Mouse (Mus musculus) heart, postnatal 0 days (tissue): ENCODE measurements around the gene Ntn5.

ENCODE experiments used
- CTCF ChIP-seq: IDR thresholded peaks from 2 replicates; pipeline ENCODE4 v1.5.1; 2016; ENCODE audit warnings: antibody characterized with exemption, control low read depth, low read depth
- EP300 ChIP-seq: IDR thresholded peaks from 2 replicates; pipeline ENCODE4 v1.6.1; 2016; ENCODE audit warnings: antibody characterized with exemption, low read depth

GRCm38 (mm10) chr7:45640191-45640957 is 43.4 kb upstream of the Ntn5 start:
- TF ChIP-seq CTCF (no peak), EP300 (no peak)
